In genomic region chr17:84422916-84423315, GRCm38 (mm10) we compare ENCODE assay signal across 13 mouse cellular contexts. TPM values are rescaled to one million over a fixed set of nuclear protein-coding genes. Genes with fewer than 3 reads are reported as not detected.
DNase-seq lines count a peak whose midpoint lies in the region.
"Had no signal": no experiment of that assay in that cellular context is flagged by ENCODE, and none has a peak within 500 bp of the region (broad histone marks: within the 10 kb centered on the region; RNA-seq: fewer than 3 reads in every experiment).

No protein-coding gene starts in this region.

- intact Hi-C loops in left cerebral cortex, postnatal 14 days (cut with DNase I), result no loop called here

- DNase-seq in cerebellum, postnatal 14 days, result peak; percentile 15 to 42
- no peak for DNase-seq in cerebellum, adult 11-12 months
- peak; percentile 40 to 49 for DNase-seq in CD8-positive naive resting alpha-beta T cell, adult 2 months (ENCODE audit: low read depth in 2 of 2, low spot score in 2 of 2)
- peak; percentile 53 for DNase-seq in induced T-regulatory cell, adult 2 months (ENCODE audit: low read depth)
- peak; percentile 62 to 74 for DNase-seq in thymus, adult 18-20 months
- DNase-seq in spleen, adult 12 weeks (ENCODE audit: low spot score), result no peak
- DNase-seq in layer of hippocampus, adult 9-11 months, result no peak
- no peak for DNase-seq in left cerebral cortex, postnatal 14 days (ENCODE audit: low spot score in 2 of 2)
- DNase-seq: adrenal gland, adult 2 months; B cell, adult 2 months; gastrocnemius, postnatal 14 days; lung, embryonic 14.5 days; right cerebral cortex, postnatal 25 days had no signal

RNA-seq across cellular contexts. Expression of gene Thada, which starts 43.1 kb away (rescaled TPM):
- total RNA-seq in left cerebral cortex, postnatal 14 days (2021), result 10 to 100 TPM; 11.4 to 14.1 TPM

Comparison
In these comparisons a context has a peak if more than half of its experiments do, and no peak if none do; other contexts are left out.
1. DNase-seq: peak in cerebellum, postnatal 14 days (2 of 2), CD8-positive naive resting alpha-beta T cell, adult 2 months (2 of 2), induced T-regulatory cell, adult 2 months (single experiment) and thymus, adult 18-20 months (2 of 2); none in cerebellum, adult 11-12 months (single experiment), spleen, adult 12 weeks (single experiment), layer of hippocampus, adult 9-11 months (single experiment) and left cerebral cortex, postnatal 14 days (0 of 2).